Mouse (Mus musculus) layer of hippocampus, postnatal 14 days (tissue): Measurements from ENCODE around the gene Kif21a. TPM values are rescaled to one million over a fixed set of nuclear protein-coding genes. Genes with fewer than 3 reads are reported as not detected.

Experiments
- DNase-seq, 2 experiments: peaks; one replicate each; pipeline ENCODE4 v3.0.0; 2021 to 2022; ENCODE audit warnings: low spot score in 2 of 2, mixed read lengths in 1 of 2
- long read RNA-seq, 2 experiments: library from polyadenylated mRNA; stranded (forward); transcript quantifications; one replicate each; pipeline ENCODE4 v2.0.0; 2021
- total RNA-seq, 2 experiments: library from RNA; stranded (reverse); gene quantifications; 2 replicates each; pipeline ENCODE4 v1.2.3; 2021

Kif21a gene
- 10 to 100 TPM; 88.5 to 89.6 TPM for total RNA-seq
- long read RNA-seq, experiment 1, full-length matches to known transcripts, result 4 of 17 reads
- long read RNA-seq, experiment 1, partial matches to known transcripts, result 2 of 17 reads
- long read RNA-seq, experiment 1, other reads (novel, unspliced or antisense), result 11 of 17 reads
- long read RNA-seq, experiment 2, partial matches to known transcripts, result 7 of 14 reads
- long read RNA-seq, experiment 2, other reads (novel, unspliced or antisense), result 7 of 14 reads

- DNase-seq, result peak; percentile 72 to 79
Measured at GRCm38 (mm10) chr15:91049496-91050441, at the start of gene Kif21a. Gene Kif21a (minus strand): TSS chr15:91049948.

- no peak for DNase-seq
Measured at GRCm38 (mm10) chr15:91096606-91097005, 46.9 kb upstream of the Kif21a start.

- DNase-seq, result no peak
Measured at GRCm38 (mm10) chr15:91089427-91089826, 39.7 kb upstream of the Kif21a start.

GRCm38 (mm10) chr15:91088071-91088470 is 38.3 kb upstream of the Kif21a start:
- no peak for DNase-seq

- no peak for DNase-seq
Measured at GRCm38 (mm10) chr15:91077457-91078410, 28.0 kb upstream of the Kif21a start.

- DNase-seq, result no peak
Measured at GRCm38 (mm10) chr15:91072440-91072839, 22.7 kb upstream of the Kif21a start.

GRCm38 (mm10) chr15:91064310-91064826 is 14.6 kb upstream of the Kif21a start:
- no peak for DNase-seq

- no peak for DNase-seq
Measured at GRCm38 (mm10) chr15:91063845-91064244, 14.1 kb upstream of the Kif21a start.

GRCm38 (mm10) chr15:91056866-91057342 is 7.2 kb upstream of the Kif21a start:
- DNase-seq, result no peak

- DNase-seq, result peak in 1 of 2 experiments; percentile 63
Measured at GRCm38 (mm10) chr15:91056176-91056865, 6.6 kb upstream of the Kif21a start.

- DNase-seq, result peak; percentile 24 to 35
Measured at GRCm38 (mm10) chr15:91048951-91049495, 725 bp downstream of the Kif21a start.

GRCm38 (mm10) chr15:91047627-91048026 is 2.1 kb downstream of the Kif21a start:
- no peak for DNase-seq

- DNase-seq, result no peak
Measured at GRCm38 (mm10) chr15:91046506-91046905, 3.2 kb downstream of the Kif21a start.

- DNase-seq, result no peak
Measured at GRCm38 (mm10) chr15:91043263-91043662, 6.5 kb downstream of the Kif21a start.

- DNase-seq, result no peak
Measured at GRCm38 (mm10) chr15:91038860-91039259, 10.9 kb downstream of the Kif21a start.

- no peak for DNase-seq
Measured at GRCm38 (mm10) chr15:91034090-91034489, 15.7 kb downstream of the Kif21a start.

GRCm38 (mm10) chr15:91033529-91033928 is 16.2 kb downstream of the Kif21a start:
- no peak for DNase-seq

GRCm38 (mm10) chr15:91028962-91029361 is 20.8 kb downstream of the Kif21a start:
- DNase-seq, result no peak

- DNase-seq, result peak in 1 of 2 experiments; percentile 62
Measured at GRCm38 (mm10) chr15:91028494-91028893, 21.3 kb downstream of the Kif21a start.

- no peak for DNase-seq
Measured at GRCm38 (mm10) chr15:91022276-91022675, 27.5 kb downstream of the Kif21a start.
